Mouse (Mus musculus): Measurements from ENCODE around the gene Scml4. TPM values are rescaled to one million over a fixed set of nuclear protein-coding genes. Genes with fewer than 3 reads are reported as not detected.

Scml4 gene
- polyA plus RNA-seq, 1 experiment from 2014 or later = 0.61 TPM

- Histone ChIP-seq H3K9me3 (no peaks in the 10 kb centered on the region), H3K4me2 (no peak overlapping the region), H3K9ac (no peak overlapping the region), H3K4me1 (no peaks in the 10 kb centered on the region), H3K27ac (no peak overlapping the region), H3K27me3 (no peaks in the 10 kb centered on the region), H3K36me3 (no peaks in the 10 kb centered on the region), H3K4me3 (no peak overlapping the region)
- no peak for ATAC-seq (ENCODE audit: borderline replicate concordance, extremely low read depth, low FRiP score, low TSS enrichment)
- 24% methylated on average over 4 of the region's 4 CpGs for WGBS
Measured at GRCm38 (mm10) chr10:42910567-42910966, 50.4 kb downstream of the Scml4 start.

GRCm38 (mm10) chr10:42912056-42912455, 51.9 kb downstream of the Scml4 start:
- ATAC-seq (ENCODE audit: borderline replicate concordance, extremely low read depth, low FRiP score, low TSS enrichment) = no peak
- H3K4me3 ChIP-seq = no peak overlapping the region
- no peaks in the 10 kb centered on the region for H3K4me1 ChIP-seq
- H3K9ac ChIP-seq = no peak overlapping the region
- H3K27ac ChIP-seq = no peak overlapping the region
- no peak overlapping the region for H3K4me2 ChIP-seq
- no peaks in the 10 kb centered on the region for H3K9me3 ChIP-seq
- no peaks in the 10 kb centered on the region for H3K36me3 ChIP-seq
- WGBS = 81% methylated on average over 10 of the region's 10 CpGs
- H3K27me3 ChIP-seq = no peaks in the 10 kb centered on the region

- no peak overlapping the region for H3K4me2 ChIP-seq
- no peak for ATAC-seq (ENCODE audit: borderline replicate concordance, extremely low read depth, low FRiP score, low TSS enrichment)
- H3K9me3 ChIP-seq = no peaks in the 10 kb centered on the region
- H3K36me3 ChIP-seq = no peaks in the 10 kb centered on the region
- H3K27me3 ChIP-seq = no peaks in the 10 kb centered on the region
- 43% methylated on average over 4 of the region's 4 CpGs for WGBS
- no peak overlapping the region for H3K9ac ChIP-seq
- no peak overlapping the region for H3K27ac ChIP-seq
- H3K4me3 ChIP-seq = no peak overlapping the region
- no peaks in the 10 kb centered on the region for H3K4me1 ChIP-seq
Measured at GRCm38 (mm10) chr10:42913196-42913595, 53.0 kb downstream of the Scml4 start.

- no peaks in the 10 kb centered on the region for H3K36me3 ChIP-seq
- WGBS = 49% methylated on average over 6 of the region's 6 CpGs
Measured at GRCm38 (mm10) chr10:42914146-42914545, 54.0 kb downstream of the Scml4 start.

GRCm38 (mm10) chr10:42917355-42917754, 57.2 kb downstream of the Scml4 start:
- Histone ChIP-seq H3K36me3 (no peaks in the 10 kb centered on the region), H3K4me2 (no peak overlapping the region), H3K4me3 (no peak overlapping the region), H3K27ac (no peak overlapping the region), H3K9ac (no peak overlapping the region), H3K9me3 (no peaks in the 10 kb centered on the region), H3K27me3 (no peaks in the 10 kb centered on the region), H3K4me1 (no peaks in the 10 kb centered on the region)
- no peak for ATAC-seq (ENCODE audit: borderline replicate concordance, extremely low read depth, low FRiP score, low TSS enrichment)
- 65% methylated on average over 5 of the region's 5 CpGs for WGBS

More at GRCm38 (mm10) chr10:42914146-42914545, 54.0 kb downstream of the Scml4 start:
- ATAC-seq (ENCODE audit: borderline replicate concordance, extremely low read depth, low FRiP score, low TSS enrichment) = no peak
- H3K9me3 ChIP-seq = no peaks in the 10 kb centered on the region
- no peak overlapping the region for H3K4me3 ChIP-seq
- no peak overlapping the region for H3K9ac ChIP-seq
- no peaks in the 10 kb centered on the region for H3K4me1 ChIP-seq
- no peak overlapping the region for H3K27ac ChIP-seq
- H3K4me2 ChIP-seq = no peak overlapping the region
- H3K27me3 ChIP-seq = no peaks in the 10 kb centered on the region

- 83% methylated on average over 12 of the region's 12 CpGs for WGBS
- no peaks in the 10 kb centered on the region for H3K9me3 ChIP-seq
Measured at GRCm38 (mm10) chr10:42919786-42920185, 59.6 kb downstream of the Scml4 start.

GRCm38 (mm10) chr10:42925103-42925866, 65.1 kb downstream of the Scml4 start:
- Histone ChIP-seq H3K9me3 (no peaks in the 10 kb centered on the region), H3K4me1 (no peaks in the 10 kb centered on the region), H3K9ac (no peak overlapping the region), H3K27me3 (no peaks in the 10 kb centered on the region), H3K4me2 (peak overlapping the region; percentile 45), H3K36me3 (no peaks in the 10 kb centered on the region), H3K27ac (no peak overlapping the region), H3K4me3 (peak overlapping the region; percentile 9; the same call in 1 of the 2 replicates)
- ATAC-seq (ENCODE audit: borderline replicate concordance, extremely low read depth, low FRiP score, low TSS enrichment) = no peak
- 65% methylated on average over 22 of the region's 22 CpGs for whole genome bisulfite sequencing

More at GRCm38 (mm10) chr10:42919786-42920185, 59.6 kb downstream of the Scml4 start:
- Histone ChIP-seq H3K4me2 (no peak overlapping the region), H3K36me3 (no peaks in the 10 kb centered on the region), H3K27ac (no peak overlapping the region), H3K9ac (no peak overlapping the region), H3K4me3 (no peak overlapping the region), H3K27me3 (no peaks in the 10 kb centered on the region), H3K4me1 (no peaks in the 10 kb centered on the region)
- no peak for ATAC-seq (ENCODE audit: borderline replicate concordance, extremely low read depth, low FRiP score, low TSS enrichment)

- Histone ChIP-seq H3K27ac (no peak overlapping the region), H3K9ac (no peak overlapping the region), H3K27me3 (no peaks in the 10 kb centered on the region), H3K4me1 (peaks cover 6% of the 10 kb centered on the region; the same call in 1 of the 2 replicates), H3K4me3 (no peak overlapping the region), H3K4me2 (no peak overlapping the region), H3K9me3 (no peaks in the 10 kb centered on the region), H3K36me3 (no peaks in the 10 kb centered on the region)
- 74% methylated on average over 23 of the region's 23 CpGs for WGBS
- ATAC-seq (ENCODE audit: borderline replicate concordance, extremely low read depth, low FRiP score, low TSS enrichment) = no peak
Measured at GRCm38 (mm10) chr10:42930121-42930650, 70.0 kb downstream of the Scml4 start.

GRCm38 (mm10) chr10:42932862-42933480, 72.8 kb downstream of the Scml4 start:
- H3K27me3 ChIP-seq = no peaks in the 10 kb centered on the region
- no peak overlapping the region for H3K4me2 ChIP-seq
- no peaks in the 10 kb centered on the region for H3K9me3 ChIP-seq
- no peak overlapping the region for H3K9ac ChIP-seq
- H3K36me3 ChIP-seq = no peaks in the 10 kb centered on the region
- ATAC-seq (ENCODE audit: borderline replicate concordance, extremely low read depth, low FRiP score, low TSS enrichment) = no peak
- H3K4me3 ChIP-seq = no peak overlapping the region
- 71% methylated on average over 14 of the region's 14 CpGs for WGBS
- H3K4me1 ChIP-seq = peaks cover 6% of the 10 kb centered on the region; the same call in 1 of the 2 replicates
- no peak overlapping the region for H3K27ac ChIP-seq

GRCm38 (mm10) chr10:42934672-42935071, 74.5 kb downstream of the Scml4 start:
- no peak overlapping the region for H3K4me3 ChIP-seq
- no peaks in the 10 kb centered on the region for H3K36me3 ChIP-seq
- H3K27ac ChIP-seq = no peak overlapping the region
- H3K27me3 ChIP-seq = no peaks in the 10 kb centered on the region
- peaks cover 6% of the 10 kb centered on the region; the same call in 1 of the 2 replicates for H3K4me1 ChIP-seq
- H3K9ac ChIP-seq = no peak overlapping the region
- ATAC-seq (ENCODE audit: borderline replicate concordance, extremely low read depth, low FRiP score, low TSS enrichment) = peak; percentile 31; the same call in 1 of the 2 replicates
- WGBS = 35% methylated on average over 8 of the region's 8 CpGs
- H3K9me3 ChIP-seq = no peaks in the 10 kb centered on the region
- no peak overlapping the region for H3K4me2 ChIP-seq

GRCm38 (mm10) chr10:42936205-42936604, 76.0 kb downstream of the Scml4 start:
- Histone ChIP-seq H3K27me3 (no peaks in the 10 kb centered on the region; the same call in 1 of the 2 replicates), H3K4me3 (no peak overlapping the region), H3K9me3 (no peaks in the 10 kb centered on the region), H3K27ac (no peak overlapping the region), H3K4me1 (peaks cover 6% of the 10 kb centered on the region; the same call in 1 of the 2 replicates), H3K9ac (no peak overlapping the region), H3K36me3 (no peaks in the 10 kb centered on the region), H3K4me2 (no peak overlapping the region)
- no peak for ATAC-seq (ENCODE audit: borderline replicate concordance, extremely low read depth, low FRiP score, low TSS enrichment)

- H3K4me2 ChIP-seq = no peak overlapping the region
- 81% methylated on average over 4 of the region's 4 CpGs for WGBS
- H3K9ac ChIP-seq = no peak overlapping the region
- no peaks in the 10 kb centered on the region for H3K9me3 ChIP-seq
- H3K27me3 ChIP-seq = no peaks in the 10 kb centered on the region; the same call in 1 of the 2 replicates
- no peak overlapping the region for H3K4me3 ChIP-seq
- H3K4me1 ChIP-seq = peaks cover 6% of the 10 kb centered on the region; the same call in 1 of the 2 replicates
- no peak overlapping the region for H3K27ac ChIP-seq
- no peak for ATAC-seq (ENCODE audit: borderline replicate concordance, extremely low read depth, low FRiP score, low TSS enrichment)
- H3K36me3 ChIP-seq = no peaks in the 10 kb centered on the region
Measured at GRCm38 (mm10) chr10:42938361-42938760, 78.2 kb downstream of the Scml4 start.
